Mouse (Mus musculus) spleen, adult 2 months (tissue): Measurements from ENCODE around the gene Cryaa. TPM values are rescaled to one million over a fixed set of nuclear protein-coding genes. Genes with fewer than 3 reads are reported as not detected.
A peak's percentile ranks its signal among the peaks of the same experiment; 100 is the strongest.

ENCODE experiments used
- DNase-seq, 2 experiments: peaks; one replicate each; pipeline versions ENCODE4 v3.0.0 to v3.0.0-alpha.2; 2012 to 2021; ENCODE audit warnings: low spot score in 2 of 2, low read depth in 1 of 2
- H3K27ac ChIP-seq: fragments of 200-500 bp; 2 replicates; pipeline ENCODE4 v1.5.1; 2012; ENCODE audit warnings: low read length, inconsistent platforms; ENCODE audit not compliant: insufficient read depth
- H3K27me3 ChIP-seq: fragments of 200-500 bp; 2 replicates; pipeline ENCODE4 v1.6.1; 2012; ENCODE audit warnings: mild to moderate bottlenecking, moderate library complexity, low read length, inconsistent platforms; ENCODE audit not compliant: control insufficient read depth, insufficient read depth
- H3K36me3 ChIP-seq: fragments of 200-500 bp; 2 replicates; pipeline ENCODE4 v1.6.1; 2012; ENCODE audit warnings: mild to moderate bottlenecking, low read length, inconsistent platforms; ENCODE audit not compliant: control insufficient read depth, insufficient read depth
- H3K4me1 ChIP-seq: fragments of 200-500 bp; 2 replicates; pipeline ENCODE4 v1.6.1; 2011; ENCODE audit warnings: inconsistent platforms; ENCODE audit not compliant: control insufficient read depth, insufficient read depth, insufficient read length
- H3K4me3 ChIP-seq: fragments of 200-500 bp; 2 replicates; pipeline ENCODE4 v1.5.1; 2011; ENCODE audit warnings: mild to moderate bottlenecking, inconsistent platforms; ENCODE audit not compliant: insufficient read depth, insufficient read length; ENCODE audit errors: extremely low read depth
- CTCF ChIP-seq: fragments of 200-500 bp; IDR thresholded peaks from 2 replicates; pipeline ENCODE4 v1.5.1; 2011; ENCODE audit warnings: mild to moderate bottlenecking, inconsistent platforms; ENCODE audit not compliant: insufficient read depth, insufficient read length, insufficient replicate concordance; ENCODE audit errors: extremely low read depth
- POLR2A ChIP-seq: fragments of 200-500 bp; IDR thresholded peaks from 2 replicates; pipeline ENCODE4 v1.6.1; 2011; ENCODE audit warnings: low read depth, low read length, inconsistent platforms
- WGBS: fragments of 180-500 bp; shearing (Covaris S2); methylation state at CpG from one replicate; pipeline ENCODE4 v1.1.7; 2018; 5-methylcytosine and 5-hydroxymethylcytosine counted together
- polyA plus RNA-seq: library from polyadenylated mRNA; depleted of rRNA; stranded (reverse); fragments of >200 nt; gene quantifications from 2 replicates; pipeline ENCODE4 v1.2.3, GENCODE M21; 2012

The Cryaa gene
- polyA plus RNA-seq, 1 experiment, result 0.82 TPM

GRCm38 (mm10) chr17:31672279-31672678 lies 5.3 kb upstream of the Cryaa start:
- Histone ChIP-seq H3K27me3 (no peaks in the 10 kb centered on the region), H3K4me1 (no peaks in the 10 kb centered on the region), H3K4me3 (no peak overlapping the region), H3K27ac (no peak overlapping the region), H3K36me3 (no peaks in the 10 kb centered on the region)
- DNase-seq, result no peak
- 90% methylated on average over 12 of the region's 12 CpGs for WGBS
- TF ChIP-seq POLR2A (no peak), CTCF (no peak)

GRCm38 (mm10) chr17:31674426-31674825 lies 3.2 kb upstream of the Cryaa start:
- Histone ChIP-seq H3K27me3 (no peaks in the 10 kb centered on the region), H3K36me3 (no peaks in the 10 kb centered on the region), H3K4me1 (no peaks in the 10 kb centered on the region), H3K27ac (no peak overlapping the region), H3K4me3 (no peak overlapping the region)
- WGBS, result 80% methylated on average over 1 of the region's 1 CpGs
- no peak for TF ChIP-seq POLR2A
- no peak for TF ChIP-seq CTCF
- DNase-seq, result no peak

- TF ChIP-seq CTCF (no peak), POLR2A (no peak)
- no peaks in the 10 kb centered on the region for H3K4me1 ChIP-seq
- H3K36me3 ChIP-seq, result no peaks in the 10 kb centered on the region
- no peaks in the 10 kb centered on the region for H3K27me3 ChIP-seq
- no peak overlapping the region for H3K27ac ChIP-seq
- no peak for DNase-seq
- no peak overlapping the region for H3K4me3 ChIP-seq
- WGBS, result 41% methylated on average over 2 of the region's 2 CpGs
These were observed 2.8 kb downstream of the Cryaa start for GRCm38 (mm10) chr17:31680450-31680849.

GRCm38 (mm10) chr17:31685514-31686224 lies 8.1 kb downstream of the Cryaa start:
- WGBS, result 19% methylated on average over 17 of the region's 17 CpGs
- no peak overlapping the region for H3K4me3 ChIP-seq
- H3K36me3 ChIP-seq, result no peaks in the 10 kb centered on the region
- H3K4me1 ChIP-seq, result no peaks in the 10 kb centered on the region
- TF ChIP-seq CTCF, result peak; percentile 89; the same call in 1 of the 2 replicates
- no peak for TF ChIP-seq POLR2A
- no peaks in the 10 kb centered on the region for H3K27me3 ChIP-seq
- peak; percentile 68 to 77 for DNase-seq
- H3K27ac ChIP-seq, result no peak overlapping the region

GRCm38 (mm10) chr17:31686225-31686564 lies 8.6 kb downstream of the Cryaa start:
- H3K27ac ChIP-seq, result no peak overlapping the region
- TF ChIP-seq POLR2A, result no peak
- no peak for TF ChIP-seq CTCF
- no peaks in the 10 kb centered on the region for H3K4me1 ChIP-seq
- no peak overlapping the region for H3K4me3 ChIP-seq
- no peaks in the 10 kb centered on the region for H3K36me3 ChIP-seq
- DNase-seq, result no peak
- WGBS, result 51% methylated on average over 3 of the region's 3 CpGs
- no peaks in the 10 kb centered on the region for H3K27me3 ChIP-seq

- no peak overlapping the region for H3K4me3 ChIP-seq
- no peaks in the 10 kb centered on the region for H3K27me3 ChIP-seq
- H3K27ac ChIP-seq, result no peak overlapping the region
- no peak for DNase-seq
- no peaks in the 10 kb centered on the region for H3K4me1 ChIP-seq
- TF ChIP-seq POLR2A (no peak), CTCF (no peak)
- no peaks in the 10 kb centered on the region for H3K36me3 ChIP-seq
- 87% methylated on average over 9 of the region's 9 CpGs for WGBS
These were observed 10.5 kb downstream of the Cryaa start for GRCm38 (mm10) chr17:31688112-31688511.

GRCm38 (mm10) chr17:31689606-31690005 lies 12.0 kb downstream of the Cryaa start:
- no peak for DNase-seq
- Histone ChIP-seq H3K4me3 (no peak overlapping the region), H3K36me3 (no peaks in the 10 kb centered on the region), H3K27me3 (no peaks in the 10 kb centered on the region), H3K4me1 (no peaks in the 10 kb centered on the region), H3K27ac (no peak overlapping the region)
- WGBS, result 56% methylated on average over 1 of the region's 1 CpGs
- no peak for TF ChIP-seq POLR2A
- no peak for TF ChIP-seq CTCF
